Mouse (Mus musculus) limb, embryonic 11.5 days (tissue): ENCODE data around the gene Cyb561. TPM values are rescaled to one million over a fixed set of nuclear protein-coding genes. Genes with fewer than 3 reads are reported as not detected.

Experiments
- ATAC-seq: fragments of 200-750 bp; cut with Nextera tagmentation; 2 replicates; pipeline ENCODE4 v1.8.0; 2017; ENCODE audit warnings: low read depth; ENCODE audit not compliant: insufficient number of reproducible peaks, low FRiP score, low TSS enrichment
- DNase-seq: peaks from one replicate; pipeline ENCODE4 v3.0.0-alpha.2; 2015; ENCODE audit warnings: low spot score
- H3K27ac ChIP-seq: fragments of 300-500 bp; sonication (generic); replicated peaks from 2 replicates; pipeline ENCODE4 v1.5.1; 2014; ENCODE audit warnings: low read depth, mild to moderate bottlenecking, low read length
- H3K27me3 ChIP-seq: fragments of 300-500 bp; sonication (generic); 2 replicates; pipeline ENCODE4 v1.6.1; 2014; ENCODE audit warnings: mild to moderate bottlenecking, low read length, mixed read lengths; ENCODE audit not compliant: control insufficient read depth, insufficient read depth
- H3K36me3 ChIP-seq: fragments of 300-500 bp; sonication (generic); 2 replicates; pipeline ENCODE4 v1.6.1; 2014; ENCODE audit warnings: mild to moderate bottlenecking, low read length, moderate library complexity, mixed read lengths; ENCODE audit not compliant: control insufficient read depth, insufficient read depth
- H3K4me1 ChIP-seq: fragments of 300-500 bp; sonication (generic); 2 replicates; pipeline ENCODE4 v1.6.1; 2014; ENCODE audit warnings: low read length, mixed read lengths; ENCODE audit not compliant: control insufficient read depth, insufficient read depth
- H3K4me2 ChIP-seq: fragments of 300-500 bp; sonication (generic); 2 replicates; pipeline ENCODE4 v1.6.1; 2014; ENCODE audit warnings: low read depth, mild to moderate bottlenecking, moderate library complexity; ENCODE audit not compliant: severe bottlenecking
- H3K4me3 ChIP-seq: fragments of 300-500 bp; sonication (generic); 2 replicates; pipeline ENCODE4 v1.5.1; 2014; ENCODE audit warnings: low read depth, low read length
- H3K9ac ChIP-seq: fragments of 300-500 bp; sonication (generic); 2 replicates; pipeline ENCODE4 v1.6.1; 2014; ENCODE audit warnings: mild to moderate bottlenecking, low read length
- H3K9me3 ChIP-seq: fragments of 300-500 bp; sonication (generic); 2 replicates; pipeline ENCODE4 v1.6.1; 2016; ENCODE audit warnings: low read length; ENCODE audit not compliant: control insufficient read depth
- WGBS: fragments of 180-500 bp; shearing (Covaris S2); extraction: QIAGEN DNeasy Blood & Tissue Kit; methylation state at CpG from one replicate; pipeline ENCODE4 v1.1.7; 2014; 5-methylcytosine and 5-hydroxymethylcytosine counted together
- polyA plus RNA-seq: library from polyadenylated mRNA; unstranded; fragments of >200 nt; fragmentation: Nextera tagmentation; extraction: Ambion mirVana; gene quantifications from 2 replicates; pipeline ENCODE4 v1.2.1, GENCODE M21; 2014

Cyb561 gene
- polyA plus RNA-seq, 1 experiment from 2014 or later: 8.7 TPM

DNA sequence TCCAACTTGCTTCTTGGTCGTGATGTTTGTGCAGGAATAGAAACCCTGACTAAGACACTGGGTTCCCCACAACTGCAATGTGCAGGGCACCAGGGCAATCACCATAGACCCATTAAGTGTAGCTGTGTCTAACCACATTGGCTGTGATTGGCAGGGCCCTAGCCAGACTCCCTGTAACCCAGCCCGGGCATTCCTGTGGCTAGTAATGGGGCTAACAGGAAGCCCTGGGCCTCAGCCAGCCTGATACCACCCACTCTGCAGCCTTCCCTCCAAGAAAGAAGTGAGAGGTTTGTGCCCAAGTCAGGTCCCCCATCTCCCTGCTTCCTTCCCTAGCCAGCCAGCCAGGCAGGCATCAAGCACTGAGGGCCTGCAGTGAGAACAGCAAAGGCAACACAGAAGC, 4.9 kb downstream of the Cyb561 start:
- DNase-seq (no peak), ATAC-seq (no peak)
- Histone ChIP-seq H3K27ac (no peak overlapping the region), H3K4me2 (no peak overlapping the region), H3K9ac (no peak overlapping the region), H3K27me3 (0 out of 2 replicates have a peak, but pooled peaks cover 3% of the 10 kb centered on the region), H3K36me3 (no peaks in the 10 kb centered on the region), H3K4me3 (no peak overlapping the region), H3K4me1 (0 out of 2 replicates have a peak, but pooled peaks cover 5% of the 10 kb centered on the region), H3K9me3 (no peaks in the 10 kb centered on the region)
- 74% methylated on average over 2 of the region's 2 CpGs for WGBS

DNA sequence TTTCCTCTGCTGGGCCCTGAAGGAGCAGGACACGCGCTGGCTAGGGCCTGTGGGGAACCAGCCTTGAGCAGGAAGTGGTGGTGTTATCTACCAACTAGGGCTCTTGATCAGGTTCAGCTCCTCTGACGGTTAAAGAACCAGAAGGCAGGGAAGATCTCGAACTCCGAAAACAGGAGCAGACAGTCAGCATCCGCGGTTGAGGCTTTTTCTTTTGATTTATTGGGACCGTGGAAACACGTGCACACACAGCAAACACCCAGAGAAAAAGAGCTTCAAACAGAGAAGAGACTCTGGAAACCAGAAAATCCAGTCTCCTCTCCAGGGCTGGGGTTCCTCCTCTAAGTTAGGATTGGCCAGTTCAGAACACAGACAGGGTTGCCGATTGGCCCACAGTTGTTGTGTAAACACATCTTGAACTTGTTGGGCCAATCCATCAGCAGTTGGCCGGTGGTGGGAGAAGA, 6.4 kb downstream of the Cyb561 start:
- no peak overlapping the region for H3K4me2 ChIP-seq
- H3K27ac ChIP-seq: no peak overlapping the region
- H3K4me1 ChIP-seq: 0 out of 2 replicates have a peak, but pooled peaks cover 5% of the 10 kb centered on the region
- no peak overlapping the region for H3K9ac ChIP-seq
- no peak overlapping the region for H3K4me3 ChIP-seq
- ATAC-seq (no peak), DNase-seq (no peak)
- no peaks in the 10 kb centered on the region for H3K9me3 ChIP-seq
- WGBS: 43% methylated on average over 11 of the region's 11 CpGs
- H3K27me3 ChIP-seq: 0 out of 2 replicates have a peak, but pooled peaks cover 3% of the 10 kb centered on the region
- H3K36me3 ChIP-seq: no peaks in the 10 kb centered on the region

DNA sequence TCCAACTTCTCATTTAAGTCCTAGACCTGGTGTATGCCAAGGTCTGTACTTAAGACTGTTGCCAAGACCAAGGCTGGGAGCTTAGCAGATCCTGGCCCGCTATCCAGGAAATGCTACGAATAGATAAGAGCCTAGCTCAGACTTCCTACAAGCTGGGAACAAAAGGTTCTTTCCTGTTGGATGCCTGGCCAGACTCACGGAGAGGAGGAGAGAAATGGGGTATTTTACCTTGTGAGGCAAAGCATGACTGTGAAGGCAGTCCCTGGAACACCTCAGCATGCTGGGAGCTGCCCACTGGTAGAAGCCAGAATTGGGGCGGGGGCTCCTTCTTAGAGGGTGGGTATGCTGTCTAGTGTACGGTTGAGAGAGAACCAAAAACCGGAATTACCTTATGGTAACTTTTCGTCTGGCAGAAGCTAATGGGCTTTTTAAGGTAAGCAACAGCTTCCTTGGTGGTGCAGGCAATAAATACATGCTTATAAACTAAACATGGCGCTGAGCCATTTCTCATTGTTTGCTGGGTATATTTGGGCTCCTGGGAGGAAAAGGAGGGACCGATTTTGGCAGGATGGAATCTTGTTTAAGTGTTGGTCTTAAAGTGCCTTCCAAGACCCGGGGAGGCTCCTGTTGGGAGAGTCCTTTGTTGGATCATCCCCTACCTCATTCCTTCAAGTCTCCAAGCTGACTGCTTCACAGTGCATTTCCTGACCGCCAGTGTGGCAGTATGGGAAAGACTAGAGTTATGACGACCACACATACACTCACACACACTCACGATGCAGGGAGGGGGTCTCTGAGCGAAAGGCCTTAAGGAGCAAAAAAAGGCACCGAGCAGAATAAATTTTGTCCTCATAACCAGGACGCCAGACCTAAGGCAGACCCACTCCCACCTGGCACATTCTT, 8.1 kb downstream of the Cyb561 start:
- WGBS: 83% methylated on average over 16 of the region's 16 CpGs
- peak overlapping the region; percentile 86; the same call in 1 of the 2 replicates for H3K4me2 ChIP-seq
- no peaks in the 10 kb centered on the region for H3K9me3 ChIP-seq
- DNase-seq (no peak), ATAC-seq (no peak)
- 0 out of 2 replicates have a peak, but pooled peaks cover 3% of the 10 kb centered on the region for H3K27me3 ChIP-seq
- H3K9ac ChIP-seq: no peak overlapping the region
- H3K4me3 ChIP-seq: no peak overlapping the region
- no peaks in the 10 kb centered on the region for H3K36me3 ChIP-seq
- H3K4me1 ChIP-seq: 0 out of 2 replicates have a peak, but pooled peaks cover 5% of the 10 kb centered on the region
- no peak overlapping the region for H3K27ac ChIP-seq

DNA sequence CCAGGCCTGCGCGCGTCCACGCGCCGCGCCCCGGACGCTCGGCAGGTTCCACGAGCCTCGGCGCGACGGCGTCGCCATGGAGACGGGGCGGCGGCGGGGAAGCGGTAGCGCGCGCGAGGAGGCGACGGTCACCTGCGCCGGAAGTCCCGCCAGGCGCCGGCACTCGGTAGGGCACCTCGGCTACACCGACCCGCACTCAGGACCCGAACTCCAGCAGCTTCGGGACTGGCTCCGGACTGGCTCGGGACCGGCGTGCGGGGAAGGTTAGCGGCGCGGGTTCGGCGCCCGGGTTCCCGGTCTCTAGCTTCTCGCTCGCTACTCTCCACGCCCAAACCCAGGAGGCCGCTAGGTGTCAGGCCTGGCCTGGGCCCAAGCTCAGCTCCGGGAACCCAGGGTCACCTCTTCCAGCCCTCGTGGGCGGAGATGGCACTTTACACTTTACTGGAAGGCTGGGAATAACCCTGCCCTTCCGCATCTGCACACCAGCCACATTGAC, 9.0 kb downstream of the Cyb561 start:
- 0 out of 2 replicates have a peak, but pooled peaks cover 5% of the 10 kb centered on the region for H3K4me1 ChIP-seq
- under 1% methylated on average over 48 of the region's 59 CpGs for WGBS
- ATAC-seq (0 out of 2 replicates have a peak, but pooled peaks have one; percentile 40), DNase-seq (peak; percentile 76)
- H3K36me3 ChIP-seq: no peaks in the 10 kb centered on the region
- peak overlapping the region; percentile 62 for H3K4me3 ChIP-seq
- H3K27ac ChIP-seq: no peak overlapping the region
- 0 out of 2 replicates have a peak, but pooled peaks cover 3% of the 10 kb centered on the region for H3K27me3 ChIP-seq
- H3K9ac ChIP-seq: peak overlapping the region; percentile 28
- H3K9me3 ChIP-seq: no peaks in the 10 kb centered on the region
- H3K4me2 ChIP-seq: peak overlapping the region; percentile 86

DNA sequence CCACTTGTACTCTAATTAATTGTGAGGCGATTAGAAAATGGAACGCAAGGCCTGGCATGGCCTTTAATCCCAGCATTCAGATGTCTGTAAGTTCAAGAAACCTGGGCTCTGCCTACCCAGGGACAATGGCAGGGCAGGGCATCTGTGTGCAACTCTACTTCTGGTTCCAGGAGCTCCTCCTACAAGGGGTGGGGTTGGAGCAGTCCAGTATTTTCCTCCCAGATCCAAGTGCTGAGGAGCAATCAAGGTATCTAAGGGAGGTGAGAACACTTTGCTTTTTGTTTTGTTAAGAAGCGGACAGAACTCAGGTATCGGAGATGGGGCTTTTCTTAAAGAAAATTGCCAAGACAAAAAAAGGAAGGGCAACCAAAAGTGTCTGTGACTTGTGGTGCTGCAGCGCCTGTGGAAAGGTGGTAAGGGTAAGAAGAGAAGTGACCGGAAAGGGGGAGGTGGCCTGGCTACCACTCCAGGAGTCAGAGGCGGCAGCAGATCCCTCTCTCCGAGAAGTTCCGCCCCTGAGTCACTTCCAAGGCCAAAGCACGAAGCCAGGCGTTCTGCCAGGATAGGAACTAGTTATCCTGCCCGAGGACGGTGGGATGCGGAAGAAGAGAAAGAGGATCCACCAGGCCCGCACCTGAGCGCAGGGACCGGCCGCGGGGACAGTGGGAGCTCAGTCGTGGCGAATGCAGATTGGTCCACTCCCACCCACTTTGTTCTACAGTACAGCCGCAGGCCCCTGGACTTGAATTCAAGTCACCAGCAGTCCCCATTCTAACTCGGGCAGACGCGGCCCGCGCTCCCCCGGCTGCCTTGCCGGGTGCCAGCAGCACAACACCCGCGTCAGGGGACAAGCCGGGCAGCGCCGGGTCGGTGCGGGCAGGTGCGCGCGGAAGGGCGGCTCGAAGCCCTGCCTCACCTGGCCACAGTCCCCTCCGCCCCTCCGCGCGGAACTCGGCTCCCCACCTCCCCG, 9.7 kb downstream of the Cyb561 start:
- peak overlapping the region; percentile 86 for H3K4me2 ChIP-seq
- DNase-seq (peak; percentile 53), ATAC-seq (0 out of 2 replicates have a peak, but pooled peaks have one; percentile 5)
- no peaks in the 10 kb centered on the region for H3K36me3 ChIP-seq
- H3K9ac ChIP-seq: peak overlapping the region; percentile 28
- H3K27me3 ChIP-seq: 0 out of 2 replicates have a peak, but pooled peaks cover 3% of the 10 kb centered on the region
- WGBS: 7% methylated on average over 47 of the region's 47 CpGs
- H3K4me3 ChIP-seq: peak overlapping the region; percentile 62
- no peak overlapping the region for H3K27ac ChIP-seq
- 0 out of 2 replicates have a peak, but pooled peaks cover 5% of the 10 kb centered on the region for H3K4me1 ChIP-seq
- no peaks in the 10 kb centered on the region for H3K9me3 ChIP-seq

DNA sequence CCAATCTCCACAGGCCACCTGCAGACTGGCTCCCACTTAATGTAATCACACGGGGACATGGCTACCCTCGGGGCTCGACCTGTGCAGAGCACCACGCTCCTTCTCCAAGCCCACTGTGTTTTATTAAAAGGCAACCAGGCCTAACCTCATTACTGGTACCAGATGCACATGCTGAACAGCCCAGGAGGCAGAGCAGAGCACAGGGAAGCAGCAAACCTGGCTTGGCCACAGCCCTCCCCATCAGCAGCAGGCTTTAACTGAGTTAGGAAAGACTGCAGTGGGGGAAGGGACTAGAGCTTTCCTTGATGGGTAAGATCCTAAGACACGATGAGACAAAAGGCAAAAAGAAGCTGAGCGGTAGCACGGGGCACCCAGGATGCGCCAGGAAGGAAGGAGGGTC, 11.2 kb downstream of the Cyb561 start:
- H3K27ac ChIP-seq: no peak overlapping the region
- no peaks in the 10 kb centered on the region for H3K36me3 ChIP-seq
- H3K4me1 ChIP-seq: 0 out of 2 replicates have a peak, but pooled peaks cover 5% of the 10 kb centered on the region
- ATAC-seq (no peak), DNase-seq (no peak)
- no peak overlapping the region for H3K4me2 ChIP-seq
- WGBS: 57% methylated on average over 8 of the region's 8 CpGs
- H3K9ac ChIP-seq: no peak overlapping the region; the same call in 1 of the 2 replicates
- no peak overlapping the region for H3K4me3 ChIP-seq
- H3K27me3 ChIP-seq: 0 out of 2 replicates have a peak, but pooled peaks cover 3% of the 10 kb centered on the region
- H3K9me3 ChIP-seq: no peaks in the 10 kb centered on the region

DNA sequence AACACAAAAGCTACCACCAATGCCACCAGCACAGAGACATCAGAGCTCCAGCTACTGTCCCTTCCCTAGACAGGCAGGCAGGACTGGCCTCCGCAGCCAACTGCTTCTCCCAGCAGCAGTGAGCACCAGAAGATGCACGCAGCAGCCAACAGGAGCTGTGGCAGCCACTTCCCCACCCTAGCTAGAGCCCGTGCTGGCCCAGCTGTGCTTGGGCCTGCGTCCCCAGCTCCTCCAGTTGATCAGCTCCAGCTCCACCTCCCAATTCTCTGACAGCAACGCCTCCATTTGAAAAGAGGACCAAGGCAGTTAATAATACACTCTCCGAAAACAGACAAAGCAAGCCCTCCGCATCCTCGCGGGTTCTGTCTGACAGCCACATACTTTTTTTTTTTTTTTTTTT, 14.4 kb downstream of the Cyb561 start:
- no peak overlapping the region for H3K4me2 ChIP-seq
- no peak overlapping the region for H3K4me3 ChIP-seq
- 0 out of 2 replicates have a peak, but pooled peaks cover 3% of the 10 kb centered on the region for H3K27me3 ChIP-seq
- no peaks in the 10 kb centered on the region for H3K36me3 ChIP-seq
- DNase-seq (no peak), ATAC-seq (no peak)
- H3K9ac ChIP-seq: no peak overlapping the region
- no peaks in the 10 kb centered on the region for H3K9me3 ChIP-seq
- WGBS: 72% methylated on average over 9 of the region's 9 CpGs
- no peak overlapping the region for H3K27ac ChIP-seq
- 0 out of 2 replicates have a peak, but pooled peaks cover 5% of the 10 kb centered on the region for H3K4me1 ChIP-seq
